In genomic region chr6:13872076-13872475, GRCm38 (mm10) we compare ENCODE assay signal across 8 mouse cellular contexts. TPM values are rescaled to one million over a fixed set of nuclear protein-coding genes. Genes with fewer than 3 reads are reported as not detected.
DNase-seq lines count a peak whose midpoint lies in the region; ATAC-seq and TF ChIP-seq lines count a peak whose summit lies in the region.

No protein-coding gene starts in this region.

- no peak for TF ChIP-seq CTCF in E14TG2a.4 (conservative IDR thresholded peaks at IDR 0.05; ENCODE audit: low read length)

- H3K9ac ChIP-seq in forebrain, embryonic 16.5 days (replicated peaks; ENCODE audit: low read depth, low read length) = no peak overlapping the region
- no peak overlapping the region for H3K9ac ChIP-seq in liver, embryonic 15.5 days

- peak overlapping the region; percentile 72 for H3K4me3 ChIP-seq in erythroblast, embryonic 14.5 days (replicated peaks)
- H3K4me3 ChIP-seq in E14TG2a.4 (replicated peaks; ENCODE audit: low read length) = peak overlapping the region; percentile 82
- H3K4me3 ChIP-seq in forebrain, embryonic 16.5 days (replicated peaks; ENCODE audit: low read length) = no peak overlapping the region
- peak overlapping the region; percentile 67 for H3K4me3 ChIP-seq in liver, embryonic 15.5 days (replicated peaks)

- no peak overlapping the region for H3K27ac ChIP-seq in forebrain, embryonic 16.5 days (ENCODE audit: low read length)
- no peak overlapping the region for H3K27ac ChIP-seq in liver, embryonic 15.5 days (replicated peaks)

- ATAC-seq in erythroblast, adult 5-6 weeks (replicated peaks; ENCODE audit: low FRiP score, poor library complexity, severe bottlenecking) = no peak
- no peak for ATAC-seq in forebrain, embryonic 16.5 days
- ATAC-seq in liver, embryonic 15.5 days (ENCODE audit: insufficient read depth) = no peak

- no peaks in the 10 kb centered on the region for H3K9me3 ChIP-seq in erythroblast, embryonic 14.5 days (ENCODE audit: control insufficient read depth, low read length)
- no peaks in the 10 kb centered on the region for H3K9me3 ChIP-seq in E14TG2a.4 (ENCODE audit: low read length)
- H3K9me3 ChIP-seq in forebrain, embryonic 16.5 days (ENCODE audit: control insufficient read depth, low read length) = no peaks in the 10 kb centered on the region
- no peaks in the 10 kb centered on the region for H3K9me3 ChIP-seq in liver, embryonic 15.5 days (replicated peaks)

- H3K27me3 ChIP-seq in erythroblast, embryonic 14.5 days (ENCODE audit: control insufficient read depth) = no peaks in the 10 kb centered on the region
- no peaks in the 10 kb centered on the region for H3K27me3 ChIP-seq in E14TG2a.4 (ENCODE audit: insufficient read depth, low read length)
- no peaks in the 10 kb centered on the region for H3K27me3 ChIP-seq in forebrain, embryonic 16.5 days (replicated peaks; ENCODE audit: control insufficient read depth, insufficient read depth, low read length)
- no peaks in the 10 kb centered on the region for H3K27me3 ChIP-seq in liver, embryonic 15.5 days

- DNase-seq in layer of hippocampus, postnatal 25 days (ENCODE audit: extremely low spot score in 1 of 2, low spot score in 1 of 2) = no peak
- DNase-seq in frontal cortex, postnatal 14 days (ENCODE audit: low spot score in 2 of 2) = no peak
- no peak for DNase-seq in frontal cortex, postnatal 36 days (ENCODE audit: low spot score in 2 of 2)

- 0 out of 2 replicates have a peak overlapping the region, but pooled peaks have one; percentile 60 for H3K4me2 ChIP-seq in forebrain, embryonic 16.5 days (ENCODE audit: low read length)
- H3K4me2 ChIP-seq in liver, embryonic 15.5 days = peak overlapping the region; percentile 67

- H3K4me1 ChIP-seq in erythroblast, embryonic 14.5 days (ENCODE audit: control insufficient read depth) = peaks cover 15% of the 10 kb centered on the region
- H3K4me1 ChIP-seq in E14TG2a.4 (replicated peaks; ENCODE audit: low read depth, low read length) = peaks cover 12% of the 10 kb centered on the region
- H3K4me1 ChIP-seq in forebrain, embryonic 16.5 days (replicated peaks; ENCODE audit: control insufficient read depth, insufficient read depth, low read length) = peaks cover 10% of the 10 kb centered on the region; the same call in 1 of the 2 replicates
- H3K4me1 ChIP-seq in liver, embryonic 15.5 days (replicated peaks) = peaks cover 11% of the 10 kb centered on the region

- 58% methylated on average over 7 of the region's 7 CpGs for WGBS in forebrain, embryonic 16.5 days
- WGBS in liver, embryonic 15.5 days (ENCODE audit: insufficient replicate concordance) = 24% methylated on average over 7 of the region's 7 CpGs

- H3K36me3 ChIP-seq in erythroblast, embryonic 14.5 days (ENCODE audit: control insufficient read depth) = peaks cover 6% of the 10 kb centered on the region
- H3K36me3 ChIP-seq in E14TG2a.4 (ENCODE audit: insufficient read depth, low read length) = peaks cover 26% of the 10 kb centered on the region
- no peaks in the 10 kb centered on the region for H3K36me3 ChIP-seq in forebrain, embryonic 16.5 days (ENCODE audit: control insufficient read depth, insufficient read depth)
- no peaks in the 10 kb centered on the region for H3K36me3 ChIP-seq in liver, embryonic 15.5 days (replicated peaks)

RNA-seq across cellular contexts. Expression of gene 2610001J05Rik, which starts 0.8 kb away (rescaled TPM):
- polyA plus RNA-seq in erythroblast, embryonic 14.5 days (2012) = 1.5 and 1.7 TPM in 2 replicates
- total RNA-seq in erythroblast, adult 5-6 weeks (2015; ENCODE audit: low replicate concordance) = 9.0 and 13.1 TPM in 2 replicates
- total RNA-seq in erythroblast, adult 5-6 weeks (2017; ENCODE audit: low replicate concordance) = 10.6 and 11.6 TPM in 2 replicates
- polyA plus RNA-seq in forebrain, embryonic 16.5 days (2015; fragmentation: Nextera tagmentation; extraction: Ambion mirVana) = 101 and 106 TPM in 2 replicates
- 33.2 and 39.8 TPM in 2 replicates for polyA plus RNA-seq in liver, embryonic 15.5 days (2015; fragmentation: Nextera tagmentation; extraction: Ambion mirVana)
- total RNA-seq in layer of hippocampus, postnatal 25 days (2021) = 10 to 100 TPM; 32.0 to 39.7 TPM

RNA-seq across cellular contexts. Expression of gene Gpr85, which starts 32.3 kb away (rescaled TPM):
- polyA plus RNA-seq in erythroblast, embryonic 14.5 days (2012) = not detected in 2 replicates
- 0.19 TPM in 1 of 2 replicates, not detected in the other for total RNA-seq in erythroblast, adult 5-6 weeks (2015; ENCODE audit: low replicate concordance)
- not detected in 2 replicates for total RNA-seq in erythroblast, adult 5-6 weeks (2017; ENCODE audit: low replicate concordance)
- polyA plus RNA-seq in forebrain, embryonic 16.5 days (2015; fragmentation: Nextera tagmentation; extraction: Ambion mirVana) = 155 and 162 TPM in 2 replicates
- polyA plus RNA-seq in liver, embryonic 15.5 days (2015; fragmentation: Nextera tagmentation; extraction: Ambion mirVana) = 0.12 and 0.26 TPM in 2 replicates
- 10 to 100 TPM; 39.0 to 44.6 TPM for total RNA-seq in layer of hippocampus, postnatal 25 days (2021)

Comparison
In these comparisons a context has a peak if more than half of its experiments do, and no peak if none do; other contexts are left out.
1. RNA of gene 2610001J05Rik, which starts 0.8 kb away (polyA plus RNA-seq): 101 to 106 TPM in forebrain, embryonic 16.5 days and 33.2 to 39.8 TPM in liver, embryonic 15.5 days; 1.5 to 1.7 TPM in erythroblast, embryonic 14.5 days; every median in the first group is over 10 times any median in the second.
2. RNA of gene Gpr85, which starts 32.3 kb away (polyA plus RNA-seq): 155 to 162 TPM in forebrain, embryonic 16.5 days; 0.12 to 0.26 TPM in liver, embryonic 15.5 days and not detected in erythroblast, embryonic 14.5 days; every median in the first group is over 100 times any median in the second.